Mouse (Mus musculus): ENCODE results near the gene Stat6. TPM values are rescaled to one million over a fixed set of nuclear protein-coding genes. Genes with fewer than 3 reads are reported as not detected.

Stat6 gene
- polyA plus RNA-seq, 1 experiment from 2014 or later: 2.7 TPM

Other genes with a start within 250 kb of the Stat6 start
- gene Stac3, start 141.3 kb upstream of the Stat6 start, polyA plus RNA-seq (2015; fragmentation: Nextera tagmentation; extraction: Ambion mirVana): 1.0 and 1.1 TPM in 2 replicates
- 11.9 and 12.8 TPM in 2 replicates for gene Ndufa4l2, start 128.0 kb upstream of the Stat6 start, polyA plus RNA-seq (2015; fragmentation: Nextera tagmentation; extraction: Ambion mirVana)
- gene Shmt2, start 120.5 kb upstream of the Stat6 start, polyA plus RNA-seq (2015; fragmentation: Nextera tagmentation; extraction: Ambion mirVana): 89.6 and 91.5 TPM in 2 replicates
- 36.8 and 50.7 TPM in 2 replicates for gene Nxph4, start 108.4 kb upstream of the Stat6 start, polyA plus RNA-seq (2015; fragmentation: Nextera tagmentation; extraction: Ambion mirVana)
- 65.1 and 74.7 TPM in 2 replicates for gene Lrp1, start 21.8 kb upstream of the Stat6 start, polyA plus RNA-seq (2015; fragmentation: Nextera tagmentation; extraction: Ambion mirVana)
- gene Nemp1, start 23.9 kb downstream of the Stat6 start, polyA plus RNA-seq (2015; fragmentation: Nextera tagmentation; extraction: Ambion mirVana): 6.7 and 7.0 TPM in 2 replicates
- gene Nab2, start 25.6 kb downstream of the Stat6 start, polyA plus RNA-seq (2015; fragmentation: Nextera tagmentation; extraction: Ambion mirVana): 1.6 and 2.0 TPM in 2 replicates
- gene Myo1a, start 62.2 kb downstream of the Stat6 start, polyA plus RNA-seq (2015; fragmentation: Nextera tagmentation; extraction: Ambion mirVana): 0.60 and 0.83 TPM in 2 replicates
- 0.35 TPM in 1 of 2 replicates, not detected in the other for gene Tac2, start 81.5 kb downstream of the Stat6 start, polyA plus RNA-seq (2015; fragmentation: Nextera tagmentation; extraction: Ambion mirVana)
- 4.3 TPM in 2 replicates for gene Zbtb39, start 96.6 kb downstream of the Stat6 start, polyA plus RNA-seq (2015; fragmentation: Nextera tagmentation; extraction: Ambion mirVana)
- 0.39 and 0.48 TPM in 2 replicates for gene Gpr182, start 108.7 kb downstream of the Stat6 start, polyA plus RNA-seq (2015; fragmentation: Nextera tagmentation; extraction: Ambion mirVana)
- not detected in 2 replicates for gene Rdh1, start 116.7 kb downstream of the Stat6 start, polyA plus RNA-seq (2015; fragmentation: Nextera tagmentation; extraction: Ambion mirVana)
- gene Rdh16f1, start 116.8 kb downstream of the Stat6 start, polyA plus RNA-seq (2015; fragmentation: Nextera tagmentation; extraction: Ambion mirVana): not detected in 2 replicates
- gene Rdh9, start 133.4 kb downstream of the Stat6 start, polyA plus RNA-seq (2015; fragmentation: Nextera tagmentation; extraction: Ambion mirVana): 0.13 and 0.17 TPM in 2 replicates
- gene Rdh16, start 158.2 kb downstream of the Stat6 start, polyA plus RNA-seq (2015; fragmentation: Nextera tagmentation; extraction: Ambion mirVana): 0.05 TPM in 1 of 2 replicates, not detected in the other
- not detected in 2 replicates for gene Rdh19, start 206.9 kb downstream of the Stat6 start, polyA plus RNA-seq (2015; fragmentation: Nextera tagmentation; extraction: Ambion mirVana)
- gene Rdh16f2, start 223.5 kb downstream of the Stat6 start, polyA plus RNA-seq (2015; fragmentation: Nextera tagmentation; extraction: Ambion mirVana): not detected in 2 replicates
- gene Rdh7, start 245.8 kb downstream of the Stat6 start, polyA plus RNA-seq (2015; fragmentation: Nextera tagmentation; extraction: Ambion mirVana): not detected in 2 replicates

All from forebrain, embryonic 13.5 days (tissue).